Mouse (Mus musculus) midbrain, embryonic 16.5 days (tissue): ENCODE data around the gene Nhlrc4. TPM values are rescaled to one million over a fixed set of nuclear protein-coding genes. Genes with fewer than 3 reads are reported as not detected.

Experiments used
- ATAC-seq: fragments of 200-750 bp; cut with Nextera tagmentation; 2 replicates; pipeline ENCODE4 v1.8.0; 2017; ENCODE audit warnings: moderate TSS enrichment
- H3K27ac ChIP-seq: fragments of 300-500 bp; sonication (generic); 2 replicates; pipeline ENCODE4 v1.5.1; 2014; ENCODE audit warnings: mild to moderate bottlenecking, low read length, mixed read lengths
- H3K27me3 ChIP-seq: fragments of 300-500 bp; sonication (generic); 2 replicates; pipeline ENCODE4 v1.6.1; 2014; ENCODE audit warnings: low read depth, low read length, mixed read lengths; ENCODE audit not compliant: control insufficient read depth, insufficient read depth
- H3K36me3 ChIP-seq: fragments of 300-500 bp; sonication (generic); 2 replicates; pipeline ENCODE4 v1.6.1; 2014; ENCODE audit warnings: mild to moderate bottlenecking, low read length, moderate library complexity, mixed read lengths; ENCODE audit not compliant: control insufficient read depth, insufficient read depth
- H3K4me1 ChIP-seq: fragments of 300-500 bp; sonication (generic); 2 replicates; pipeline ENCODE4 v1.6.1; 2014; ENCODE audit warnings: mild to moderate bottlenecking, low read length, mixed read lengths; ENCODE audit not compliant: control insufficient read depth, insufficient read depth
- H3K4me2 ChIP-seq: fragments of 300-500 bp; sonication (generic); 2 replicates; pipeline ENCODE4 v1.6.1; 2014; ENCODE audit warnings: mild to moderate bottlenecking, low read length, mixed read lengths
- H3K4me3 ChIP-seq: fragments of 300-500 bp; sonication (generic); 2 replicates; pipeline ENCODE4 v1.5.1; 2014; ENCODE audit warnings: low read depth, mild to moderate bottlenecking, low read length, moderate library complexity, mixed read lengths
- H3K9ac ChIP-seq: fragments of 300-500 bp; sonication (generic); 2 replicates; pipeline ENCODE4 v1.6.1; 2014; ENCODE audit warnings: low read depth, low read length, mixed read lengths
- H3K9me3 ChIP-seq: fragments of 300-500 bp; sonication (generic); replicated peaks from 2 replicates; pipeline ENCODE4 v1.6.1; 2014; ENCODE audit warnings: mild to moderate bottlenecking, low read length, mixed read lengths; ENCODE audit not compliant: control insufficient read depth, poor library complexity, severe bottlenecking
- WGBS: fragments of 180-500 bp; shearing (Covaris S2); extraction: QIAGEN DNeasy Blood & Tissue Kit; methylation state at CpG from one replicate; pipeline ENCODE4 v1.1.7; 2014; 5-methylcytosine and 5-hydroxymethylcytosine counted together
- polyA plus RNA-seq: library from polyadenylated mRNA; unstranded; fragments of >200 nt; fragmentation: Nextera tagmentation; extraction: Ambion mirVana; gene quantifications from 2 replicates; pipeline ENCODE4 v1.2.1, GENCODE M21; 2015

Gene Nhlrc4
- polyA plus RNA-seq, 1 experiment from 2014 or later: 0.78 TPM

DNA sequence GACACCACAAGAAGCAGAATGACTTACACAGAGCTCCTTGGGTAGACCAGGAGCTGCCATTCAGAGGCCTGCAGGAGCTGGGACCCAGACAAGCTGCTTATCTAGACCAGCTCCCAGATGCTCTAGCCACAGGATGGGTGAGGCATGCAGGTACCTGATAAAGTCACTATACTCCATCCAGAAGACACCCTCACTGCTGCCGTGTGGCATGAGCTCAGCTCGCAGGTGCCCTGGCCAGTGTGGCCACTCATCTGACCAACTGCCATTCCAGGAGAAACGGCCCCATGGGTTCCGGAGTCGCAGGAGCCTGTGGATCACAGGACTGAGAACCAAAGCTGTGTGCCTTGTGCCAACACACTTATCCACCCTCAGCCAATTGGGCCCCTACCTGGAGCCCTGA is 16.8 kb upstream of the Nhlrc4 start:
- no peaks in the 10 kb centered on the region for H3K4me1 ChIP-seq
- no peak overlapping the region for H3K27ac ChIP-seq
- H3K4me2 ChIP-seq: no peak overlapping the region
- peaks cover 3% of the 10 kb centered on the region; the same call in 1 of the 2 replicates for H3K36me3 ChIP-seq
- H3K27me3 ChIP-seq: no peaks in the 10 kb centered on the region
- 95% methylated on average over 5 of the region's 5 CpGs for WGBS
- no peak overlapping the region for H3K9ac ChIP-seq
- H3K9me3 ChIP-seq: no peaks in the 10 kb centered on the region
- H3K4me3 ChIP-seq: no peak overlapping the region
- no peak for ATAC-seq

DNA sequence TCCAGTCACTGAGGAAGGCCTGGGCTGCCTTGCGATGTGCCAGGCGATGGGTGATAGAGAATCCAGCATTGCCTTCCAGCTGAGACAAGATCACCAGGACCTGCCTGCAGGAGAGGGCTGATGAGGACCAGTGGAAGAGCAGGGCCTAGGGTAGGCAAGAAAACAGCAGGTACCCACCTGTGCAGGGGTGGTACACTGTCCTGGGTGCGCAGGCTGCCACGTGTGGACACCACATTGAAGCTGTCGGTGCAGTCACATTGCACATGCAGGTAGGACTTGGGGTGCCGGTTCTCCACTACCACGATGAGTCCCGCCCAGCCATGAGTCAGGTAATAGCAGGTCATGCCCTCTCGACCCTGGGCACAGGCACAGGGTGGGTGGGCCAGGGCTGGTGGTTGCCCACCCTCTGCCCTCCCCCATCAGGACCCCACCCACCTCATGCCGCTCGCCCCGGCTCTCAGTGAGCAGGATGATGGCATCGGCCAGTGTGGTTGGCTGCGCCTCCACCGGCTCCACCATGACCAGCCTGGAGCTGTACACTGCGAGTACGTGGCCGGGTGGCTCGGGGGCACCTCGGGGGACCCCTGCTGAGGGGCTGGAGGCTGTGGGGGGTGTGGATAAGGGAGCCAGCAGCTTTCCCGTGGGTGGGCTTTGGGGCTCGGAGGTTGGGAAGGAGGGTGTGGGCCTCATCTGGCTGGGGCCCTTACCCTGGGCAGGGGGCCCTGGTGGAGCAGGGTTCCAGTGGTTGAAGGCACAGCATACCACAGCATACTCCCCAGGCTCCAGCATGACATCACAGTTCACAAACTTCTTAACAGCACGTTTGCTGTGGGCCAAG is 15.1 kb upstream of the Nhlrc4 start:
- no peaks in the 10 kb centered on the region for H3K4me1 ChIP-seq
- H3K9ac ChIP-seq: no peak overlapping the region
- whole genome bisulfite sequencing: 95% methylated on average over 23 of the region's 23 CpGs
- no peaks in the 10 kb centered on the region; the same call in 1 of the 2 replicates for H3K36me3 ChIP-seq
- H3K9me3 ChIP-seq: no peaks in the 10 kb centered on the region
- no peak overlapping the region for H3K4me2 ChIP-seq
- no peak overlapping the region for H3K4me3 ChIP-seq
- no peaks in the 10 kb centered on the region for H3K27me3 ChIP-seq
- no peak overlapping the region for H3K27ac ChIP-seq
- ATAC-seq: no peak

DNA sequence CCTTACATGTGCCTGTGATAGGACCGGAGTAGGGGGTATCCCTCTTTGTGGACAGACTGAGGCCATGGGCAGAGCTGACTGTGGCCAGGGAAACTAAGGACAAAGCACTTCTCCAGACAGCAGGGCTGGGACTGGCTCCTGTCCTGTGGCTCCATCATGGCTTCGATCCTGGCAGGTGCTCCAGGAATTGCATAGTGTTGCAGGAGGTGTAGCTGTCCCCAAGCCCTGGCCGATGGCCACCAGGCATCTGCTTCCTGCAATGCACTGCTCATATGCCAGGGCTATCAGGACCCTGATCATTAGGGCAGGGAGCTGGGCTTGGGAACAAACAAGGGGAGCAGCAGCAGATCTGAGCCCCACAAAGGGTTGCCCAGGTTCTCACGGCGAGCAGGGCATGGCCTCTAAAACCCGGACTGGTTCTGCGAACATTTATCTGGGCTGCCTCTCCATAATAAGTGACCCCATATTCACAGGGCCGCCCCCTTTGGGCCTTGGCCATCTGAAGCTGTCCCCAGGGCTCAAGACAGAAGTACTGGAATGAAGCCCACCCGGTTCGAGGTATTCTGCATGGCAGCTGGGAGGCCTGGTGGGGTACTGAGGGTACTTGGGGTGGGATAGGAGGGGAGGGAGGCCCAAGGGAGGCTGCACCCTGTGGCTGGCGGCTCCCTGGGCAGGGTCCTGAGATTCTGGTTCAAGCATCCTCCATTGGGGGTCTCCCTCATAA is 14.2 kb upstream of the Nhlrc4 start:
- no peaks in the 10 kb centered on the region; the same call in 1 of the 2 replicates for H3K36me3 ChIP-seq
- no peak overlapping the region for H3K9ac ChIP-seq
- no peak overlapping the region for H3K27ac ChIP-seq

DNA sequence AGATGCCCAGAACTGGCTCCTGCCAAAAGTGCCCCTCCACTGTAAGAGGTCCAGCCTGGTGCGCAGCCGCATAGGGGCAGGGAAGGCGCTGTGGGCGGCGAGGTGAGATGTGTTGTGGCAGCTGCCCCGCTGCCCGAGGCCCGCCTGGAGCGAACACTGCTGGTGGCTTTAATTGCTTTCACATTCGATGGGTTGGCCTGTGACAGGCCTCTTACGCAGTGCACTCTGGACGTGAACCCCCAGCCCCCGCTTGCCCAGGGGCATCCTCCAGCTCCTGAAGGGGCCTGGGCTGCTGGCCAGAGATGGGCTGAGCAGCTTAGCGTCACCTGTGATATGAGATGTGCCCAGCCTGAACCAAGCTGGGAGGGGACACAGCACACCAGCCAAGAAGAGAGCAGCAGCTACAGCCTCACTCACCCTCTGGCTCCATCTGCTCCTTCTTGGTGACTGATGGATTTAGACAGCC is 12.9 kb upstream of the Nhlrc4 start:
- H3K4me1 ChIP-seq: no peaks in the 10 kb centered on the region
- ATAC-seq: peak; percentile 50; the same call in 1 of the 2 replicates
- H3K27ac ChIP-seq: no peak overlapping the region
- H3K36me3 ChIP-seq: no peaks in the 10 kb centered on the region; the same call in 1 of the 2 replicates
- peaks cover 11% of the 10 kb centered on the region for H3K27me3 ChIP-seq
- no peak overlapping the region for H3K4me3 ChIP-seq
- no peak overlapping the region for H3K4me2 ChIP-seq
- H3K9me3 ChIP-seq: no peaks in the 10 kb centered on the region
- WGBS: 71% methylated on average over 14 of the region's 14 CpGs
- no peak overlapping the region for H3K9ac ChIP-seq

More for the DNA sequence above, 14.2 kb upstream of the Nhlrc4 start:
- ATAC-seq: no peak
- no peaks in the 10 kb centered on the region for H3K4me1 ChIP-seq
- H3K4me3 ChIP-seq: no peak overlapping the region
- no peaks in the 10 kb centered on the region for H3K9me3 ChIP-seq
- 94% methylated on average over 11 of the region's 11 CpGs for WGBS
- no peaks in the 10 kb centered on the region for H3K27me3 ChIP-seq
- H3K4me2 ChIP-seq: no peak overlapping the region

DNA sequence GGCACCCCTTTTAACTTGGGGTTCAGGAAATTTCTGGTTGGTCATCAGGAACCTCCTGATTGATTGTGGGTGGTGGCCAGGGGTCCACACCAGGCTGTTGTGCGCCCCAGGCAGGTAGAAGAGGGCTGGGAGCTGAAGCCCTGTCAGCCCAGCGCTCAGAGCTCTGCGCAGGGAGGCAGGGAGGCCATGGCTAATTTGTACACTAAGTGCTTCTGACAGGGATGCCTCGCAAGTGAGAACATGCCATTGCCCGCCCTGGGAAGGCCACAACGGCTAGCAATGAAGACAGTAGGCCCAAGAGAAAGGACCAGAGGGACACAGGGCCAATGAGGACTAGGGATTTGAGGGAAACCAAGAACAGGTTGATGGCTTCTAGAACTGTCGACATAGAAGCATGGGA is 11.9 kb upstream of the Nhlrc4 start:
- ATAC-seq: no peak
- no peaks in the 10 kb centered on the region for H3K9me3 ChIP-seq
- H3K4me1 ChIP-seq: peaks cover 4% of the 10 kb centered on the region
- no peak overlapping the region for H3K4me2 ChIP-seq
- no peak overlapping the region for H3K9ac ChIP-seq
- peaks cover 21% of the 10 kb centered on the region for H3K27me3 ChIP-seq
- H3K4me3 ChIP-seq: no peak overlapping the region
- H3K27ac ChIP-seq: no peak overlapping the region
- 77% methylated on average over 7 of the region's 7 CpGs for WGBS
- H3K36me3 ChIP-seq: no peaks in the 10 kb centered on the region; the same call in 1 of the 2 replicates

DNA sequence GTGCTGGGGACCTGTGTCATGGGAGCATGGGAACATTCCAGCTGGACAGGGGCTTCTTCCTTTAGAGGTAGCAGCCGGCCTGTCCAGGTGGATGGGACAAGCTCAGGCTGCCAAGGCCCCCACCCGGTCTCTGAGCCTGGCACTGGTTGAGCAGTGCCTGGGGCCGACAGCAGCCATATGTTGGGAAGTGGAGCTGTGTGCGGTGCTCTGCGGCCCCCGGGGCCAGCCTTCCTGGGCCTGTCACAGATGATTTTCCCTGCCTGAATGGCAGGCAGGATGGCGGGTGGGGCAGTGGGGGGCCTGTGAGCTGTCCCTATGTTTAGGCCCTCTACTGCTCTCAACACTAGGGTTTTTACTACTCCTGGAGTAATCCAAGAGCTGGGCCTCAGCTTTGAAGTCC is 11.4 kb upstream of the Nhlrc4 start:
- ATAC-seq: no peak
- H3K9ac ChIP-seq: no peak overlapping the region
- H3K4me2 ChIP-seq: no peak overlapping the region
- no peaks in the 10 kb centered on the region for H3K9me3 ChIP-seq
- 61% methylated on average over 7 of the region's 7 CpGs for WGBS
- H3K4me3 ChIP-seq: no peak overlapping the region
- no peak overlapping the region for H3K27ac ChIP-seq
- no peaks in the 10 kb centered on the region; the same call in 1 of the 2 replicates for H3K36me3 ChIP-seq
- peaks cover 25% of the 10 kb centered on the region for H3K27me3 ChIP-seq
- H3K4me1 ChIP-seq: peaks cover 4% of the 10 kb centered on the region

DNA sequence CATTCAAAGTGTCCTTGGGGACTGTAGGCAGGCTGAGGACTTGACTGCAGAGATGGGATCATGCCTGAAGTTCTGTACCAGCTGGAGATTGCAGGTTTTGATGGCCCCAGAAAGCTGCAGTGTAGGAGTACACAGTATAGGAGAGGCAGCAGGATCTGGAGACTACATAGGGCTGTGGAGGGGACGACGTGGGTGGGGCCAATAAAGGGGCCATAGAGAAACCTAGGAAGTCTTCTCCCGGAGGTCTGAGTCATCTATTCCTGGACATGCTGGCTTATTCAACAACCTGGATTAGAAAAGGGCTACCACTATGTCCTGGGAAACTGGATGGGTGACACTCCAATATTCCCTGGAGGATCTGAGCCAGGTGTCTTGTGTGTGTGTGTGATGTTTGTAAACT is 11.0 kb upstream of the Nhlrc4 start:
- H3K9ac ChIP-seq: no peak overlapping the region
- H3K9me3 ChIP-seq: no peaks in the 10 kb centered on the region
- no peak overlapping the region for H3K4me2 ChIP-seq
- no peak for ATAC-seq
- H3K27ac ChIP-seq: no peak overlapping the region
- WGBS: 83% methylated on average over 3 of the region's 3 CpGs
- H3K27me3 ChIP-seq: peaks cover 30% of the 10 kb centered on the region
- no peaks in the 10 kb centered on the region; the same call in 1 of the 2 replicates for H3K36me3 ChIP-seq
- no peak overlapping the region for H3K4me3 ChIP-seq
- peaks cover 4% of the 10 kb centered on the region for H3K4me1 ChIP-seq

DNA sequence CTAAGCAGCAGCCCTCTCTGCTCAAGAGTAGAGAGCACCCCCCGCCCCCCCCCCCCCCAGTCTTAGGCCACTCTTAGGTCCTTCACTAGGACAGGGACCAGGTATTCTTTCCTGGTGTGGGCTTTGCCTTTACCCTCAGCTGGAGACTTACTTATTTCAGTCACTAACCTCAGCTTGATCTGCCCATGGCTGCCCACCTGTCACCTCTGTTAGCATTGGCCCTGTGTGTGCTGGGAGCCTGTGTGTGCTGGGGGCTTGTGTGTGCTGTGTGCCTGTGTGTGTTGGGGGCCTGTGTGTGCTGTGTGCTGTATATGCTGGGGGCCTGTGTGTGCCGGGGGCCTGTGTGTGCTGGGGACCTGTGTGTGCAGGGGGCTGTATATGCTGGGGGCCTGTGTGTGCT is 9.9 kb upstream of the Nhlrc4 start:
- Histone ChIP-seq H3K9ac (no peak overlapping the region), H3K36me3 (no peaks in the 10 kb centered on the region; the same call in 1 of the 2 replicates), H3K4me1 (peaks cover 4% of the 10 kb centered on the region), H3K27me3 (peaks cover 41% of the 10 kb centered on the region), H3K4me2 (no peak overlapping the region), H3K27ac (no peak overlapping the region), H3K4me3 (no peak overlapping the region), H3K9me3 (no peaks in the 10 kb centered on the region)
- WGBS: 92% methylated on average over 2 of the region's 2 CpGs
- ATAC-seq: no peak

DNA sequence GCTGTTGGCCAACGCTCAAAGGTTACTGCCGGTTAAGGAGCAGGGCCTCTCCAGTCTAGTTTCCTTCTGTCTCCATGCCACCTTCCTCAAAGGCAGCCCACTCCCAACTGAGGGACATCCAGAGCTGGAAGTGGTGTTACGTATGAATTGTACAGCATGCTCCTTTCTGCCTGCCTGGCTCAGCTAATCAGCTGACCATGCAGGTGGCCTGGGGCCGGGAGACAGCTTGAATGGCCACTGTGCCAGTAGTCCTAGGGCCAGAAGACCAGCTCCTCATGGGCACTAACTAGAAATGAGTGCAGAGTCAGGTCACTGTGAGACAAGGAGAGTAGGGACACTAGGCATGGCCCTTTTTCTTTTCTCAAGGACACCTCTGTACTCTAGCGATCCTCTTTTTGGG is 8.4 kb upstream of the Nhlrc4 start:
- H3K4me3 ChIP-seq: no peak overlapping the region
- H3K27ac ChIP-seq: no peak overlapping the region
- no peaks in the 10 kb centered on the region for H3K9me3 ChIP-seq
- no peak overlapping the region for H3K4me2 ChIP-seq
- H3K4me1 ChIP-seq: peaks cover 4% of the 10 kb centered on the region
- no peaks in the 10 kb centered on the region for H3K36me3 ChIP-seq
- 81% methylated on average over 5 of the region's 5 CpGs for WGBS
- ATAC-seq: no peak
- peaks cover 42% of the 10 kb centered on the region for H3K27me3 ChIP-seq
- H3K9ac ChIP-seq: no peak overlapping the region
